Mouse (Mus musculus) spleen, postnatal 14 days (tissue): ENCODE results near the gene Asb4.
"Not testable (repeated sequence)": the region's sequence is repeated elsewhere in the genome, so short reads cannot be mapped to it uniquely, and the experiment has no call there.

Experiments used
- DNase-seq, 2 experiments: peaks; one replicate each; pipeline ENCODE4 v3.0.0; 2021 to 2022; ENCODE audit warnings: low spot score in 2 of 2

Asb4 gene

GRCm38 (mm10) chr6:5383336-5384177 is at the start of gene Asb4:
Asb4 (plus strand) TSS chr6:5383386.
- DNase-seq, result no peak

- DNase-seq, result no peak
Observed at GRCm38 (mm10) chr6:5334021-5334420, 49.2 kb upstream of the Asb4 start.

- not testable (repeated sequence) for DNase-seq
Observed at GRCm38 (mm10) chr6:5336016-5336415, 47.2 kb upstream of the Asb4 start.

GRCm38 (mm10) chr6:5338781-5339180 is 44.4 kb upstream of the Asb4 start:
- not testable (repeated sequence) for DNase-seq

- not testable (repeated sequence) for DNase-seq
Observed at GRCm38 (mm10) chr6:5339283-5339682, 43.9 kb upstream of the Asb4 start.

DNA sequence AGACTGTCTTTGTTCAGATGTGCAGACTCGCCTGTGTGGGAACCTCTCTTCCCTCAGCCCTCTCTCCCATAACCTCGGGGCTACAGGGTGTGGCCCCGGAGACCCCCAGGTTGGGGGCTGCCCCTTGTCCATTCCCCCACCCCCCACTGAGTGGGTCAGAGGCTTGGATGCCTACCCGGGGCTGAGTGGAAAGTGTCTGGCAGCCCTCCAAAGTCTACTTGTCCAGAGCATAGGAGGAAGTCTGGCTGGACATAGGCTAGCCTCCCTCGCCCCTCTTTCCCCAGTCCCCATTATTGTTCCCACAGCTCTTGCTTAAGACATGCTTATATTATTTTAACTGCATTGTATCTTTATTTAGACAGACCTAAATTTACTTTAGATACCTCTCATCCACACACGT is 38.9 kb upstream of the Asb4 start:
- no peak for DNase-seq

DNA sequence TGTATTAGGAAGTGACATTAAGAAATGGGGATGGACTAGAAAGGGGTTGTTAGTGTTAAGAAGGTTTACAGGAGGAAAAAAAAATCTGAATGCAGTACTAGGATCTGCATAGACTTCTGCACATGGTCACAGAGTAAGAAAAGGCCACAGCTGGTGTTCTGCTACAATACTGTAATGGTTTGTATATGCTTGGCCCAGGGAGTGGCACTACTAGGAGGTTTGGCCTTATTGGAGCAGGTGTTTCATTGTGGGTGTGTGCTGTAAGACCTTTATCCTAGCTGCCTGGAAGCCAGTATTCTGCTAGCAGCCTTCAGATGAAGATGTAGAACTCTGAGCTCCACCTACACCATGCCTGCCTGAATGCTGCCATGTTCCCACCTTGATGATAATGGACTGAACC is 25.3 kb upstream of the Asb4 start:
- DNase-seq, result no peak

DNA sequence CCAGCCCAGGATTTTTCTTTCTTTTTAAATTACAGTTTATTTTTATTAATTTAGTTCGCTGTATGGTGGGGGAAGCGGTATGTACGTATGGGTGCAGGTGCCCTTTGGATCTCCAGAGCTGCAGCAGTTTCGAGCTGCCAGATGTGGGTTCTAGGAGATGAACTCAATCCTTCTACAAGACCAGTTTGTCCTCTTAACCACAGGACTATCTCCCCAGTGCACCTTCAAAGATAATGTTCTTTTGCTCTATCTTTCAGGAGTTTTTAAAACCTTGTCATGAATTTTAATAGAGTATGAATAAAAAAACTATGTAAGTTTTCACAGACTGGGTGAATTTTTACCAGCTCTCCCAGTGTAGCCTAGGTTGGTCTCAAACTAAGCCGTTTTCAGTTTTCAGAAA is 22.8 kb upstream of the Asb4 start:
- DNase-seq, result no peak

- no peak for DNase-seq
Observed at GRCm38 (mm10) chr6:5361987-5362386, 21.2 kb upstream of the Asb4 start.

GRCm38 (mm10) chr6:5365845-5366244 is 17.3 kb upstream of the Asb4 start:
- DNase-seq, result no peak

DNA sequence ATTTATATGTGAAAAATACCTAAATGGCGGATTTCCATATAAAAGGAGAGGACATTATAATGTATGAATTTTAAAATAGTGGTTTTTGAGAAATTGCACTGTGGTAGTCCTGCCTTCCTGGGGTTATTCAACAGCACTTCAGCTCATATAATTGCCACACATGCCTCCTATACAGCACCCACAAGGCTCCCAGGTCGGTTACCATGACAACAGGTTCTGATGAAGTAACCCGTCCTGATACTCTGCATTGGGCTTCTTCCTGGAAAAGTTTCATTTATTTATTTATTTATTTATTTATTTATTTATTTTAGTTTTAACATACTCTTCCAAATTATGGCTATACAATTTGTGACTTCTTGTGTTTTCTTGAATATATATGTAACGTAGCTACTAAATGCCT is 6.3 kb upstream of the Asb4 start:
- DNase-seq, result no peak

DNA sequence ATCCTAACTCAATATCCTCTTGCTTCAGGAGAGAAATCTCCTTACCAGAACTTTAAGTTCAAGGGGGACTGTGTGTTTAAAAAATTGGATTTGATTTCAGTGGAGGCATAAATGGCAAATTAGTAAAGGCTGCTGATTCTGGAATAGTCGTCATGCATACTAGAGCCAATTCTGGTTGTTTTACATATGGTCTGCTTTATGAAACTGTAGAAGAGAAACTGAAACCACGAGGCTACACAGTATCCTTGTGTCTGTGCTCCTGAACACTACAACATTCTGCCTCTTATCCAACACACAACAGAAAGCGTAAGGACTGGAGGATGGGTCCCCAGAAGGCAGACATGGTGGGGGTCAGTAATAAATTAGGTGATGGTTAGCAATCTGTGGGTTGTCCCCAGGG is 4.1 kb upstream of the Asb4 start:
- DNase-seq, result no peak

DNA sequence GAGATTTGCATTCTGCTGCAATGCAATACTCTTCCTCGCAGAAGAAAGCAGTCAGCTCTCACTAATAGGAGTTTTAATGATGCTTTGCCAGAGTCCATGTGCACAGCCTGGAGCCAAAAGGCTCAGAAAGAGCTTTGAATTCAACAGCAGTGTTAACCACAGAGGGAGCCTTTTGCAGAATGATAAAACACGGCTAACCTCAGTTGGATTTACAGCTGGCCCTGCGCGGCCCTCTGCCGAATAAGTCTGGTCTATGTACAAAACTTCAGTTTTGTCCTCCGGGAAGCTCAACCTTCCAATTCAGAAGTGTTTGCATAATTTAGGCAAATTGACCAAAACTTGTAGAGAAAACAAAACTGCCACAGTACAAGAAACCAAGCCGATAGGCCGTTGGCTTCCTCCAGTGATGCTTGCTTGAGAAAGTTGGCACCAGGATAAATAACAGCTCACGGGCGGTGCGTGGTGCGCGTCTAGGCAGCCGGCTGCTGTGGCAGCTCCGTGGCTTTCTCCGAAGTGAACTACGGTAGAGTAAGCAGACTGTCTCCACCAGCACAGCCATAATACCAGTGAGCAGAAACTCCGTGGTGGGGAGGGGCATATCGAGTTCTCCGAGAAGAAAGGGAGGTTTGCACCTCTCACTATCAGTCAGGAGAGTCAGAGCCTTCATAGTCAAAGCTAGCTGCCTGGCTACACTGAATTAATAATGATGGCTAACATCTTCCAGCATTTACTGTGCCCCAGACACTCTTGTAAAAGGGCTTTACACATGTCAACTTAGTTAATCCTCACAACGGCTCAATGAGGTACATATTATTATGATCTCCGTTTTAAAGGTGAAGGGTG is 3.2 kb upstream of the Asb4 start:
- DNase-seq, result no peak

DNA sequence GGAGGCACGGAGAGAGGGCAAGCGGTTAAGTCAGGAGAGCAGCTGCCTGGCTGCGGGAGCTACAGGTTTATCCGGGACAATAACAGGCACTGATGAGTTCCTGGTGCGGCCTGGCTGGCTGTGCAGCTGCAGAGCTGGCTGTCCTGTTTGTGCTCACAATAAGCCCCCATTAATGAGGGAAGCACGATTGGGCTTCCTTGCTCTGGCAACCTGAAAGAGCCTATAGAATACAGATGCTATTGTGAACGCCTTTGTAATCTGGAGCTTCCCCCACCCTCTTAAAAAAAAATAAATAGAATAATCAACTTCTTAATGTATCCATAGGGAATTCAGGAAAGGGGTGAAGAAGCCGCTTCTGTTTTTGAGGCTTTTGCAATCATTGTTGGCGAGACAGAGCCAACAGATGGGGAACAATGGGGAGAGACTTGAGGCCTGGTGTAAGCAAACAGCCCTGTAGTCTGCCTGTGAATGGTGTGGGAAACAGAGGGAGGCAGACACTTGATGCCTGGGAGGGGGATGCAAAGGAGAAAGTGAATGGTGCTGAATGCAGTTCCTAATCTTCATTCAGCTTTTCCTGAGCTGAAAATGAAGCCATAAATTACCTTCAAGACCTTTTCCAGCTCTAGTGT is 2.4 kb upstream of the Asb4 start:
- DNase-seq, result no peak

DNA sequence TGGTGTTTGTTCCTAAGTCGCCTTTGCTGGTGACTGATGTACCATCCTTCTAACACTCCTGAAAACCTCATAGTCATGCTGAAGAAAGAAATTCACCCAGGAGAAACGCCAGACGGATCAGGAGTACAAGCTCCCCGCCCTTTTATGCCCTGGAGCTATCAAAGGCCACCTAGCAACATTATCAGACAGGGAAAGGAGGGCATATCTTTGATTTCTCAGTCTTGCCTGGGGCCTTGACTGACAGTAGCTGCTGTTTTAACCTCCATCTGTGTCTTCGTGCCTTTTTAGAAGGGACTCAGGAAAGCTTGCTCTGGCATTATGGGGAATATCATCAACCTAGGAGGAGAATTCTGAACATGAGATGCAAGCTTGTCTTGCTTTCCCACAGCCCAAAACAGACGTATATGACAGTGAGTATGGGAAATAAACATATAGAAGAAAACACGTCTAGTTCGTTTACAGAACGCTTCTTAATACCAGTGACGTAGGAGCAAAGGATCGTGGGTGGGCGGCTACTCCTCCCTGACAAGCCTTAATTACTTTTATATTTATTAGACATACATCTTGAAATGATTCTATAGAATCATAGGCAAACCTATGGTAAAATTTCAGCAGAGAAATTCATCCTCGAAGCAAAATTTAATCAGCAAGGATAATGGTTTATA is 1.1 kb upstream of the Asb4 start:
- no peak for DNase-seq

- DNase-seq, result peak; percentile 50 to 69
Observed at GRCm38 (mm10) chr6:5382583-5383215, 487 bp upstream of the Asb4 start.

- DNase-seq, result peak; percentile 24 to 48
Observed at GRCm38 (mm10) chr6:5384178-5384490, 948 bp downstream of the Asb4 start.

- no peak for DNase-seq
Observed at GRCm38 (mm10) chr6:5385161-5385640, 2.0 kb downstream of the Asb4 start.

DNA sequence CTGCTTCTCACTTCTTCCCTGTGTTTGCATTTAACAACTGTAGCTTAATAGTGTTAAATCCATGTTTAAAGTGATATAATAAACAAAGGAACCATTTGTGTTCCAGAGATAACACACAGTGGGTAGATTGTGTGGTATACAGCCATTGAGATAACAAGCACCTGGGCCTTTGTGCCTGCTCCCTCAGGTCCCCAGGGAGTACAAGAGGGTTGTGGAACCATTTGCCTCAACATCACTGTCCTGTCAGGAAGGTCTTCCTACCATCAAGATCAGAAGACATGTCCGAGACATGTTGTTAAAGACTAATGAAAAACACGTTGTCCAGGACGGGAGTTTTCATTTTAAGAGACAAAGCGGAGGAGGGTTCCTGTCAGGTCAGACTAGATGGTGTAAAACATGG is 3.3 kb downstream of the Asb4 start:
- no peak for DNase-seq

GRCm38 (mm10) chr6:5387396-5387795 is 4.2 kb downstream of the Asb4 start:
- no peak for DNase-seq

DNA sequence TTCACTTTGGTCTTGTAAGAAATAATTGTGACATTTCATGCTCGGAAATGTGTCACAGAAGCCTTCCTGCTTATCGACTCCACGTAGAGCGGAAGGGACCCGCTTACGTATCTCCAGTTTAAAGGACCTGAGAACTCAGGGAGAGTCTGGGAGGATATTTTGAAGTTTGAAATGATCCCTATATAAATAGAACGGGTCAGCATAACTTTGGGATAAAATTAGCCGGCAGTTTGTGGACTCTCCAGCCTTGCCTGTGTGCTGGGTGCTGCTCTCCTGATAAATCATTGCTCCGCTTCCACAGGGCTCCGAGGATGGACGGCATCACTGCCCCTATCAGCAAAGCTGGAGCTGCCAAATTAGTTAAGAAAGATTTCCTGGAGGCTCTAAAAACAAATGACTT is 7.1 kb downstream of the Asb4 start:
- no peak for DNase-seq
